Mouse (Mus musculus) CH12.LX (cell line): ENCODE results near the gene Olfr429. TPM values are rescaled to one million over a fixed set of nuclear protein-coding genes. Genes with fewer than 3 reads are reported as not detected.

ENCODE experiments used
- DNase-seq: peaks from one replicate; pipeline ENCODE4 v3.0.0-alpha.2; 2013; ENCODE audit errors: extremely low read depth
- H3K27ac ChIP-seq: 2 replicates; pipeline ENCODE4 v1.5.1; 2012; ENCODE audit warnings: low read depth, mild to moderate bottlenecking, control low read depth, moderate library complexity; ENCODE audit not compliant: insufficient read depth
- H3K27me3 ChIP-seq: replicated peaks from 2 replicates; pipeline ENCODE3; 2012; ENCODE audit warnings: inconsistent platforms
- H3K36me3 ChIP-seq, 2 experiments: replicated peaks in 1 of 2; 2 replicates each; pipeline versions ENCODE3 to v1.6.1; 2012; ENCODE audit warnings: inconsistent platforms in 1 of 2, low read length in 1 of 2, mild to moderate bottlenecking in 1 of 2, mixed read lengths in 1 of 2, moderate library complexity in 1 of 2; ENCODE audit not compliant: control insufficient read depth in 1 of 2, insufficient read depth in 1 of 2
- H3K4me1 ChIP-seq, 2 experiments: 2 replicates each; pipeline ENCODE4 v1.6.1; 2012; ENCODE audit warnings: inconsistent platforms in 1 of 2, moderate library complexity in 1 of 2; ENCODE audit not compliant: insufficient read depth in 2 of 2, control insufficient read depth in 1 of 2
- H3K4me2 ChIP-seq: 2 replicates; pipeline ENCODE4 v1.6.1; 2012; ENCODE audit warnings: low read depth, mild to moderate bottlenecking, control low read depth; ENCODE audit not compliant: poor library complexity, insufficient read depth, severe bottlenecking
- H3K4me3 ChIP-seq, 3 experiments: fragments of 150-350 bp in 1 of 3; sonication (generic) in 1 of 3; replicated peaks in 1 of 3; 2 replicates each; pipeline versions ENCODE3 to v1.5.1; 2011 to 2012; ENCODE audit warnings: low read depth in 2 of 3, low read length in 2 of 3, mild to moderate bottlenecking in 2 of 3, moderate library complexity in 2 of 3, control low read depth in 1 of 3, improper control_type of control experiment in 1 of 3, inconsistent platforms in 1 of 3, mixed read lengths in 1 of 3; ENCODE audit not compliant: poor library complexity in 1 of 3
- H3K79me2 ChIP-seq: replicated peaks from 2 replicates; pipeline ENCODE4 v1.6.1; 2012; ENCODE audit warnings: mild to moderate bottlenecking, moderate library complexity; ENCODE audit not compliant: control insufficient read depth, poor library complexity, insufficient read depth, severe bottlenecking; ENCODE audit errors: extremely low read depth
- H3K9ac ChIP-seq: 2 replicates; pipeline ENCODE4 v1.6.1; 2012; ENCODE audit warnings: low read depth, mild to moderate bottlenecking, control low read depth, moderate library complexity; ENCODE audit not compliant: insufficient read depth
- H3K9me3 ChIP-seq: replicated peaks from 2 replicates; pipeline ENCODE3; 2012; ENCODE audit warnings: low read length, inconsistent platforms, mixed read lengths
- CHD1 ChIP-seq: IDR thresholded peaks from 2 replicates; pipeline ENCODE4 v1.6.1; 2012; ENCODE audit warnings: low read depth, low read length, improper control_type of control experiment, inconsistent platforms
- CHD2 ChIP-seq: IDR thresholded peaks from 2 replicates; pipeline ENCODE4 v1.6.1; 2011; ENCODE audit warnings: low read length, improper control_type of control experiment
- E2F4 ChIP-seq: IDR thresholded peaks from 2 replicates; pipeline ENCODE4 v1.6.1; 2011; ENCODE audit warnings: low read depth, low read length, improper control_type of control experiment; ENCODE audit not compliant: insufficient replicate concordance
- ELF1 ChIP-seq: IDR thresholded peaks from 2 replicates; pipeline ENCODE4 v1.6.1; 2014; ENCODE audit warnings: low read depth, mild to moderate bottlenecking, inconsistent platforms, low read length, improper control_type of control experiment
- EP300 ChIP-seq: IDR thresholded peaks from 2 replicates; pipeline ENCODE4 v1.6.1; 2011; ENCODE audit warnings: low read length, improper control_type of control experiment
- GABPA ChIP-seq: IDR thresholded peaks from 2 replicates; pipeline ENCODE4 v1.6.1; 2012; ENCODE audit warnings: low read depth, low read length, improper control_type of control experiment, inconsistent platforms; ENCODE audit not compliant: insufficient replicate concordance
- HCFC1 ChIP-seq: IDR thresholded peaks from 2 replicates; pipeline ENCODE4 v1.6.1; 2012; ENCODE audit warnings: low read depth, mild to moderate bottlenecking, inconsistent platforms, low read length, improper control_type of control experiment
- IRF4 ChIP-seq: IDR thresholded peaks from 2 replicates; pipeline ENCODE4 v1.6.1; 2014; ENCODE audit warnings: low read depth, mild to moderate bottlenecking, inconsistent platforms, low read length, improper control_type of control experiment
- KAT2A ChIP-seq: IDR thresholded peaks from 2 replicates; pipeline ENCODE4 v1.6.1; 2012; ENCODE audit warnings: low read length, improper control_type of control experiment, inconsistent platforms; ENCODE audit not compliant: insufficient replicate concordance
- MAX ChIP-seq: IDR thresholded peaks from 2 replicates; pipeline ENCODE4 v1.6.1; 2011; ENCODE audit warnings: low read length, improper control_type of control experiment
- MAZ ChIP-seq: IDR thresholded peaks from 2 replicates; pipeline ENCODE4 v1.6.1; 2012; ENCODE audit warnings: low read depth, mild to moderate bottlenecking, inconsistent platforms, low read length, improper control_type of control experiment, moderate library complexity
- MEF2A ChIP-seq: IDR thresholded peaks from 2 replicates; pipeline ENCODE4 v1.6.1; 2014; ENCODE audit warnings: low read depth, mild to moderate bottlenecking, inconsistent platforms, low read length, improper control_type of control experiment, borderline replicate concordance
- MXI1 ChIP-seq: IDR thresholded peaks from 2 replicates; pipeline ENCODE4 v1.6.1; 2011; ENCODE audit warnings: mild to moderate bottlenecking, low read depth, low read length, improper control_type of control experiment
- MYC ChIP-seq: IDR thresholded peaks from 2 replicates; pipeline ENCODE4 v1.6.1; 2011; ENCODE audit warnings: low read depth, mild to moderate bottlenecking, improper control_type of control experiment, low read length
- NELFE ChIP-seq: IDR thresholded peaks from 2 replicates; pipeline ENCODE4 v1.6.1; 2011; ENCODE audit warnings: low read depth, low read length, improper control_type of control experiment
- NRF1 ChIP-seq: IDR thresholded peaks from 2 replicates; pipeline ENCODE4 v1.6.1; 2014; ENCODE audit warnings: low read depth, mild to moderate bottlenecking, inconsistent platforms, low read length, improper control_type of control experiment, moderate library complexity
- PAX5 ChIP-seq: IDR thresholded peaks from 2 replicates; pipeline ENCODE4 v1.6.1; 2012; ENCODE audit warnings: low read length, inconsistent platforms, mixed read lengths
- POLR2A ChIP-seq: IDR thresholded peaks from 2 replicates; pipeline ENCODE4 v1.6.1; 2011; ENCODE audit warnings: low read depth, mild to moderate bottlenecking, improper control_type of control experiment, low read length
- POLR2AphosphoS2 ChIP-seq: IDR thresholded peaks from 2 replicates; pipeline ENCODE4 v1.6.1; 2011; ENCODE audit warnings: low read depth, low read length, improper control_type of control experiment
- RAD21 ChIP-seq: IDR thresholded peaks from 2 replicates; pipeline ENCODE4 v1.6.1; 2011; ENCODE audit warnings: low read depth, mild to moderate bottlenecking, low read length, improper control_type of control experiment, moderate library complexity
- RCOR1 ChIP-seq: conservative IDR thresholded peaks from 2 replicates; pipeline ENCODE4 v1.6.1; 2012; ENCODE audit warnings: low read depth, mild to moderate bottlenecking, inconsistent platforms, low read length, improper control_type of control experiment
- SIN3A ChIP-seq: IDR thresholded peaks from 2 replicates; pipeline ENCODE4 v1.6.1; 2012; ENCODE audit warnings: low read length, improper control_type of control experiment, inconsistent platforms
- SMC3 ChIP-seq: IDR thresholded peaks from 2 replicates; pipeline ENCODE4 v1.6.1; 2011; ENCODE audit warnings: low read depth, low read length, improper control_type of control experiment
- TCF12 ChIP-seq: IDR thresholded peaks from 2 replicates; pipeline ENCODE4 v1.6.1; 2014; ENCODE audit warnings: low read depth, mild to moderate bottlenecking, inconsistent platforms, low read length, improper control_type of control experiment
- UBTF ChIP-seq: IDR thresholded peaks from 2 replicates; pipeline ENCODE4 v1.6.1; 2012; ENCODE audit warnings: low read depth, mild to moderate bottlenecking, inconsistent platforms, low read length, improper control_type of control experiment, moderate library complexity
- USF1 ChIP-seq: IDR thresholded peaks from 2 replicates; pipeline ENCODE4 v1.6.1; 2014; ENCODE audit warnings: low read depth, mild to moderate bottlenecking, inconsistent platforms, low read length, improper control_type of control experiment
- USF2 ChIP-seq: conservative IDR thresholded peaks from 2 replicates; pipeline ENCODE4 v1.6.1; 2011; ENCODE audit warnings: low read depth, low read length, improper control_type of control experiment
- ZMIZ1 ChIP-seq: IDR thresholded peaks from 2 replicates; pipeline ENCODE4 v1.6.1; 2012; ENCODE audit warnings: low read depth, mild to moderate bottlenecking, inconsistent platforms, low read length, improper control_type of control experiment
- dilution Hi-C: fragments of 300-500 bp; cut with MboI; formaldehyde crosslinking; loops from 2 replicates; pipeline ENCODE4 v1.14.3; 2020; ENCODE audit warnings: low sequenced_read_pairs; ENCODE audit not compliant: extremely low pct_unique_long_range_greater_than_20kb, extremely low pct_ligation_motif_present
- in situ Hi-C: fragments of 300-500 bp; cut with MboI; formaldehyde crosslinking; loops from 3 replicates; pipeline ENCODE4 v1.14.3; 2019; ENCODE audit warnings: low sequenced_read_pairs, low pct_ligation_motif_present, low pct_unique_long_range_greater_than_20kb, mixed read lengths
- polyA plus RNA-seq: library from polyadenylated mRNA; unstranded; fragments of >175 nt; gene quantifications from 2 replicates; pipeline ENCODE4 v1.2.1, GENCODE M21; 2012; ENCODE audit warnings: low read depth; ENCODE audit not compliant: insufficient read length
- total RNA-seq, 2 experiments: library from RNA; depleted of rRNA; stranded (reverse); fragments of 300-350 nt in 1 of 2; fragments of >200 nt in 1 of 2; gene quantifications; 2 replicates each; pipeline ENCODE4 v1.2.3; 2012 to 2014

Olfr429 gene
- total and polyA plus RNA-seq, 3 experiments = not detected

- Histone ChIP-seq H3K9me3 (peaks cover 3% of the 10 kb centered on the region), H3K27me3 (no peaks in the 10 kb centered on the region), H3K4me2 (no peak overlapping the region), H3K36me3 (no peaks in the 10 kb centered on the region)
- dilution Hi-C loops = no loop called here
- DNase-seq = no peak
- in situ Hi-C loops = no loop called here
- TF ChIP-seq MAX = no peak
- TF ChIP-seq CHD1 = no peak
- no peak for TF ChIP-seq IRF4
- no peak for TF ChIP-seq RCOR1
- no peak for TF ChIP-seq RAD21
- TF ChIP-seq NRF1 = no peak
- TF ChIP-seq CHD2 = no peak
- no peak for TF ChIP-seq MYC
- TF ChIP-seq TCF12 = no peak
- TF ChIP-seq PAX5 = no peak
- TF ChIP-seq E2F4 = no peak
- no peak for TF ChIP-seq POLR2A
- no peak for TF ChIP-seq EP300
- no peak for TF ChIP-seq UBTF
- TF ChIP-seq SMC3 = no peak
- TF ChIP-seq HCFC1 = no peak
- TF ChIP-seq MEF2A = no peak
- no peak for TF ChIP-seq GABPA
- no peak for TF ChIP-seq MXI1
- TF ChIP-seq POLR2AphosphoS2 = no peak
- TF ChIP-seq, all 38 proteins: peak for 0
- peaks cover 7 to 10% of the 10 kb centered on the region in 2 experiments; a peak in 3 of 4 replicates for H3K4me1 ChIP-seq
- H3K79me2 ChIP-seq = no peaks in the 10 kb centered on the region
- no peak overlapping the region for H3K4me3 ChIP-seq
- no peak overlapping the region for H3K9ac ChIP-seq
- H3K27ac ChIP-seq = no peak overlapping the region
Measured at GRCm38 (mm10) chr1:174050532-174050931, 33.6 kb upstream of the Olfr429 start.

GRCm38 (mm10) chr1:174051515-174051914, 32.6 kb upstream of the Olfr429 start:
- TF ChIP-seq CHD2 = no peak
- no peak for TF ChIP-seq USF2
- TF ChIP-seq E2F4 = no peak
- TF ChIP-seq POLR2A = no peak
- no peak for TF ChIP-seq KAT2A
- no peak for TF ChIP-seq SMC3
- TF ChIP-seq ELF1 = no peak
- TF ChIP-seq NRF1 = no peak
- no peak for TF ChIP-seq USF1
- no peak for TF ChIP-seq GABPA
- no peak for TF ChIP-seq SIN3A
- no peak for TF ChIP-seq MAZ
- no peak for TF ChIP-seq PAX5
- TF ChIP-seq MAX = no peak
- TF ChIP-seq NELFE = no peak
- no peak for TF ChIP-seq CHD1
- TF ChIP-seq HCFC1 = no peak
- no peak for TF ChIP-seq ZMIZ1
- Histone ChIP-seq H3K4me2 (no peak overlapping the region), H3K4me1 (peaks cover 7 to 10% of the 10 kb centered on the region in 2 experiments; a peak in 3 of 4 replicates), H3K9ac (no peak overlapping the region), H3K4me3 (no peak overlapping the region), H3K9me3 (peaks cover 3% of the 10 kb centered on the region), H3K27ac (no peak overlapping the region; the same call in 1 of the 2 replicates), H3K27me3 (no peaks in the 10 kb centered on the region), H3K36me3 (no peaks in the 10 kb centered on the region), H3K79me2 (no peaks in the 10 kb centered on the region)
- DNase-seq = no peak
- in situ Hi-C loops = no loop called here
- dilution Hi-C loops = no loop called here
